Mouse (Mus musculus) C2C12 (cell line): ENCODE measurements around the gene Foxl1.

ENCODE experiments used
- CEBPB ChIP-seq: IDR thresholded peaks from one replicate; pipeline ENCODE4 v1.6.1; 2011; ENCODE audit warnings: low read depth, mild to moderate bottlenecking, control low read depth, moderate library complexity
- CTCF ChIP-seq: IDR thresholded peaks from one replicate; pipeline ENCODE4 v1.5.1; 2011; ENCODE audit not compliant: control insufficient read depth, insufficient read depth, insufficient read length

DNA sequence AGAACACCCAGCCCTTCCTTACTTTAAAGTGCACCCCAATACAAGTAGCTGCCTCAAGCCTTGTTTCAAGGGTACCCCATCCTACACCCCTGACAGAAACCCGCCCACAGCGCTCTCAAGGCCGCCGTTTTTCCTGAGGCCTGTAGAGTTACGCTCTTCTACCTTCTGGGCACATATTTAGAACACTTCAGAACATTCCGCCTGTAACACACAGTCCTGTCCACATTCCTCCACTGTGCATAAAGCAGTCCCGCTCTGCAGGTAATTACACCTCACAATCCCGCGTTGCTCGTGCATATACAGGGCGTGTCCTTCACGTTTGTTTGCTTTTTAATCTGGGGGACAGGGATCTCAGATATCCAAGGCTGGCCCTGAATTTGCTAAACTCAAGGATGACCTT, 47.8 kb upstream of the Foxl1 start:
- TF ChIP-seq CTCF: no peak
- no peak for TF ChIP-seq CEBPB
